8 mouse cellular contexts compared by ENCODE assay signal in genomic region chr19:8578293-8578969, GRCm38 (mm10). TPM values are rescaled to one million over a fixed set of nuclear protein-coding genes. Genes with fewer than 3 reads are reported as not detected.
DNase-seq lines count a peak whose midpoint lies in the region; ATAC-seq lines count a peak whose summit lies in the region.

No protein-coding gene starts in this region.

- intact Hi-C loops in gastrocnemius, postnatal 14 days (cut with DNase I; ENCODE audit: low total_unique reads): loop anchor here (2.0 kb wide), 1 partner anchor 104 kb away; no protein-coding TSS in a partner anchor
- intact Hi-C loops in left cerebral cortex, postnatal 36 days (cut with DNase I): loop anchor here (1.0 kb wide), 2 partner anchors 84 to 105 kb away; no protein-coding TSS in a partner anchor

- peaks cover 8% of the 10 kb centered on the region; the same call in 1 of the 2 replicates for H3K27me3 ChIP-seq in midbrain, embryonic 10.5 days (ENCODE audit: low read depth, poor library complexity, severe bottlenecking)

- H3K4me3 ChIP-seq in midbrain, embryonic 10.5 days: peak overlapping the region; percentile 49

- 10% methylated on average over 24 of the region's 24 CpGs for WGBS in midbrain, embryonic 10.5 days

- ATAC-seq in common myeloid progenitor, adult 5-6 weeks (replicated peaks; ENCODE audit: low read depth, poor library complexity, severe bottlenecking): peak; percentile 90

- peaks cover 7% of the 10 kb centered on the region for H3K4me1 ChIP-seq in midbrain, embryonic 10.5 days

- no peaks in the 10 kb centered on the region for H3K36me3 ChIP-seq in midbrain, embryonic 10.5 days

- DNase-seq in ovary, postnatal 10 days (ENCODE audit: low spot score): peak; percentile 44
- DNase-seq in ovary, adult 18-20 months (ENCODE audit: low spot score): no peak
- DNase-seq in gastrocnemius, postnatal 14 days: peak; percentile 38
- peak; percentile 30 for DNase-seq in kidney, adult 11 months
- peak; percentile 88 to 90 for DNase-seq in left cerebral cortex, postnatal 36 days (ENCODE audit: low spot score in 2 of 2)
- DNase-seq in midbrain, embryonic 10.5 days (ENCODE audit: low spot score): peak; percentile 67
- DNase-seq in skeletal muscle tissue, adult 2 months (ENCODE audit: low read depth, low spot score): peak; percentile 24

- H3K27ac ChIP-seq in midbrain, embryonic 10.5 days (replicated peaks): peak overlapping the region; percentile 46

- no peaks in the 10 kb centered on the region for H3K9me3 ChIP-seq in midbrain, embryonic 10.5 days (replicated peaks)

RNA-seq across cellular contexts. Expression of gene Slc22a8, which starts 12.6 kb away (rescaled TPM):
- total RNA-seq in common myeloid progenitor, adult 5-6 weeks (2017): not detected in 2 replicates
- not detected for total RNA-seq in gastrocnemius, postnatal 14 days (2021)
- total RNA-seq in left cerebral cortex, postnatal 36 days (2021): 10 to 100 TPM; 10.7 to 14.3 TPM
- polyA plus RNA-seq in midbrain, embryonic 10.5 days (2016; fragmentation: Nextera tagmentation; extraction: Ambion mirVana): 0.07 and 0.12 TPM in 2 replicates

RNA-seq across cellular contexts. Expression of gene Slc22a6, which starts 39.4 kb away (rescaled TPM):
- not detected in 2 replicates for total RNA-seq in common myeloid progenitor, adult 5-6 weeks (2017)
- not detected for total RNA-seq in gastrocnemius, postnatal 14 days (2021)
- total RNA-seq in left cerebral cortex, postnatal 36 days (2021): 1 to 10 TPM; 5.0 to 6.0 TPM
- polyA plus RNA-seq in midbrain, embryonic 10.5 days (2016; fragmentation: Nextera tagmentation; extraction: Ambion mirVana): 0.06 and 0.47 TPM in 2 replicates

Comparison
In these comparisons a context has a peak if more than half of its experiments do, and no peak if none do; other contexts are left out.
1. RNA of gene Slc22a8, which starts 12.6 kb away (total RNA-seq): 10.7 to 14.3 TPM in left cerebral cortex, postnatal 36 days; not detected in gastrocnemius, postnatal 14 days and not detected in common myeloid progenitor, adult 5-6 weeks; every median in the first group is over 10 times any median in the second.